Mouse (Mus musculus) hindbrain, embryonic 15.5 days (tissue): ENCODE results near the gene Nmnat2. TPM values are rescaled to one million over a fixed set of nuclear protein-coding genes. Genes with fewer than 3 reads are reported as not detected.

Source experiments
- polyA plus RNA-seq: library from polyadenylated mRNA; unstranded; fragments of >200 nt; fragmentation: Nextera tagmentation; extraction: Ambion mirVana; gene quantifications from 2 replicates; pipeline ENCODE4 v1.2.1, GENCODE M21; 2015

Gene Nmnat2
- polyA plus RNA-seq, 1 experiment from 2014 or later: 81.6 TPM

Other genes with a start within 250 kb of the Nmnat2 start
- 0.10 TPM in 1 of 2 replicates, not detected in the other for gene Apobec4, start 204.4 kb upstream of the Nmnat2 start, polyA plus RNA-seq
- gene Rgl1, start 188.6 kb upstream of the Nmnat2 start, polyA plus RNA-seq: 18.9 and 19.5 TPM in 2 replicates
- gene Arpc5, start 188.5 kb upstream of the Nmnat2 start, polyA plus RNA-seq: 298 and 307 TPM in 2 replicates
- 2.2 and 3.7 TPM in 2 replicates for gene Ncf2, start 154.8 kb upstream of the Nmnat2 start, polyA plus RNA-seq
- 32.2 and 32.7 TPM in 2 replicates for gene Smg7, start 52.3 kb upstream of the Nmnat2 start, polyA plus RNA-seq
- 1.8 and 2.8 TPM in 2 replicates for gene Lamc2, start 231.5 kb downstream of the Nmnat2 start, polyA plus RNA-seq